Mouse (Mus musculus) retina, adult 2 months (tissue): ENCODE measurements at regions not wholly inside any gene's neighbourhood (a gene's known extent, or its start where the extent isn't known, plus 50 kb on each side); places are given as distances from the start of the nearest gene placed in this dataset.

Source experiments
- DNase-seq: peaks from one replicate; pipeline ENCODE4 v3.0.0-alpha.2; 2012; ENCODE audit warnings: low read depth, low spot score

- DNase-seq, result no peak
Measured at GRCm38 (mm10) chr3:54443791-54444190, 82.9 kb downstream of the Postn start.

DNA sequence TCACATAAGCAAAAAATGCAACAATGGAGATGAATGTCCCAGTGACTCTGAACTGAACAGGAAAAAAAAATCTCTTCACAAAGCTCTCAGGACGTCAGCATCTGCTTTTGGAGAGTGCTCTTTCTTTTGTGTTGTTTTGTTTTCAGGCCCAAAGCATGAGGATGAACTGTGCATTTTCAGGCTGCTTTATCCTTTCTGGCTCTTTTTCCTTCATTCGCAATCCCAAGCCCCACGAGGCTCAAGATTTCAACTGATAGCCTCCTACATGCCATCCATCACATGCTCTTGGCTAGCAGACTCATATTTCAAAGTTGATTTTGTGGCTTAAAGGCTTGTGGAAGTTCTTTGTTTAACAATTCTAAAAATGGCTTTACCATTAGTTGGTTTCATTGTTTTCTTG lies 86.0 kb downstream of the Postn start:
- DNase-seq, result no peak

DNA sequence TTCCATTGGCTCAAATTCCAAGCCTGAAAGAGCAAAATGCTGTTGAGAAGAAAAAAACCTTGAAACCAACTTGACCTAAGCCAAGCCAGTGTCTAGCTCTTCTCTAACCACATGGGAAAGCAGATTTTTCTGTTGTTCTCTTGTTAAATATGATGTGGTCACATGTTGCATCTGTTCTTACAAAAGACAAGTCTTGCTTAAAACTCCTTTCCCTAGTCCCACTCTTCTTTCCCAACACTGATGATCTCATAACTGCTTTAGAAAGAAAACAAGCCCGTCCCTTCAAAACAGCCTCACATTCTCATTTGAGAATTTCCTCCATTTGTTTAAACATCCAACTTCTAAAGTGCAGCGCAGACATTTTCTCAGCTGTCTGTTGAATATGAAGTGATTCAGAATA lies 96.5 kb downstream of the Postn start:
- no peak for DNase-seq

DNA sequence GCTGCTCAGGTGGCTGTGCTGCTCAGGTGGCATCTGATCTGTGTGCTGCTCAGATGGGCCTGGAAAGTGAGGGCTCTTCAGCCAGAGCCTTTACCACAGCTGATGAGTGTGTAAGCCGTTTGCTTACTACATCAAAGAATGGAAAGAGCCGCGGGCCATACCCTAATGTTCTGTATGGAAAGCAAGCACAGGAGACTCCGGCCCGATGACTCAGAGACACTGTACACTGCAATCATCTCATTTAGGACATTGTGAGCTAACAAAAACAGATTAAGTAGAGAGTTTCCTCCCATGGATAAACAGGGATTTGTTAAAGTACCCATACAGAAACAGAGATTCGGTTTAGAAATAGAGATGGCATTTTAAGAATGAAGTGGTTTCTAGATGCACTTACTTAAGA lies 100.5 kb downstream of the Postn start:
- DNase-seq, result no peak

DNA sequence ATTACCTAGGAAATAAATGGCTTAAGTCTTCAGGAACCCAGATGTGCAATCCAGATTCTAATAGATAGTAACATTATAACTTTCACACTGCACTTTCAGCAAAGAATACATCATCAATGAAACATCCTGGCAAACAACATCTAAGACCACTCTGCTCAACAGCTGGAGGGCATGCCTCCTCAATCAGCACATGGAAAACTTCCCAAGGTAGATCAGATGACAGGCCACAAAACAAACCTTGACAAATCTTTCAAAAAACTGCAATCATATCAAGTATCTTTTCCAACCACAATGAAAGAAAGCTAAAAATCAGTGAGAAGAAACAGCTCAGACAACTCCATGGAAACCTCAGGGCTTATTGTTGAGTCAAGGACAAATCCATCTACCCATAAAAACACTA lies 105.2 kb downstream of the Postn start:
- no peak for DNase-seq

DNA sequence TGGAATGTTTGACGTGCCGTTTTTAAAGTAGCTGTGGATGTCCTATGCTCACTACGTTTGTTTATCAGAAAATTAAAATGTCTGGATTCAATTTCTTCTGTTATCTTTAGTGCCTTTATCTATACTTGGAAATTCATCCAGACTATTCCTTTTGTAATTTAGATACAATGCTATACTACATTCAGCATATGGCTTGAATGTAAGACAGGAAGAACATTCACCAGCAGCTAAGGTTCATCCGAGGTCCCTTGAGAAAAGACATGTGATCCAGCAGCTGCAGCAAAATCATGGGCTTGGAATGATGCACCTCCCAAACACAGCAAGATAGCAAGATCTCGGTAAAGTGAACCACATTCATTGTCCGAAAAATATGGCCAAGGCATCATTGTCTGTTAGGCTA lies 113.3 kb downstream of the Postn start:
- DNase-seq, result no peak

DNA sequence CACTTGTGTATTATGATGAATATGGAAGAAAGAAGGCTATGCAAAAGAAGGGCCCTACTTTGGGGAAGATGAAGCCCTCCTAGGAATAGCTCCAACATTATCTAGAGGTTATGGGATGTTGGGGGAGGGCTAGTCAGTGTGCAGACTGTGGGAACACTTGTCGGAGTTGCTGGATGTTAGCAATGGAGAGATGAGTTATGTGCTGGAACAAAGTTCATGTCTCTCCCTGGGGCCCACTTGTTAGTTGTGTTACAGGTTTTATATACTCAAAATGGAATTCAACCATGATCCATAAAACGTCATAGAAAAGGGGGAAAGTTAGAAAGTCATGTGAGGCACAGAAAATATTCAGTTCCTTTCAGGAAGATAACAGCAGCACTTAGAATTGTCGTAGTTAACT lies 115.0 kb downstream of the Postn start:
- DNase-seq, result no peak

- no peak for DNase-seq
Measured at GRCm38 (mm10) chr3:54477986-54478385, 117.1 kb downstream of the Postn start.

GRCm38 (mm10) chr3:54480251-54480650 lies 119.3 kb downstream of the Postn start:
- no peak for DNase-seq

DNA sequence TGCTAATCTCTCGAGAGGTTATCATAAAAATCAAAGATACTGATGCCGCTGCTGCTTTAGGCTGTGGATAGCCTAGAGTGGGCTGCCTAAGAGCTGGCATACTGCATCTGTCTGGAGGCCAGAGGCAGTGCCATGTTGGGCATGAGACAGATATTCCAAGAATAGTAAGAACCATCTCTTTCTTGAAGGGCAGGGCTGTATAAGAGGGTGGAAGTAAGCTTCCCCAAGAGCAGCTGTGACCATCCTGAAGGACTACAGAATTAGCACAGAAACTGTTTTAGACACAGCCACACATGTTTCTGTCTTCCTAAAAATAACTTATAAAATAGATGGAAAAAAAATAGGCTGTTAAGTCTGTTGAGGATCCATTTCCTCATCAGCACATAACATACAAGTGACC lies 126.4 kb downstream of the Postn start:
- no peak for DNase-seq

DNA sequence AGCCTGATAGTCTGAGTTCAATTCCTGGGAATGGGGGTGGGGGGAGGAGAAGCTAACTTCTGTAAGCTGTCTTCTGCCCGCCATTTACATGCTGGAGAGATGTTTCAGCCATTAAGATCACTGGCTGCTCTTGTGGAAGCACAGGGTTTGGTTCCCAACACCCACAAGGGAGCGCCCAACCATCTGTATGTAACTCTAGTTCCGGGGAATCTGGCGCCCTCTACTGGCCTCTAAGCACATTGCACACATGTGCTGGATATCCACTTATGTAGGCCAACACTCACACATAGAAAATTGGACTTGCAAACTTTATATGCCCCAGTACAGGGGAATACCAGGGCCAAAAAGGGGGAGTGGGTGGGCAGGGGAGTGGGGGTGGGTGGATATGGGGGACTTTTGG lies 126.9 kb downstream of the Postn start:
- no peak for DNase-seq

DNA sequence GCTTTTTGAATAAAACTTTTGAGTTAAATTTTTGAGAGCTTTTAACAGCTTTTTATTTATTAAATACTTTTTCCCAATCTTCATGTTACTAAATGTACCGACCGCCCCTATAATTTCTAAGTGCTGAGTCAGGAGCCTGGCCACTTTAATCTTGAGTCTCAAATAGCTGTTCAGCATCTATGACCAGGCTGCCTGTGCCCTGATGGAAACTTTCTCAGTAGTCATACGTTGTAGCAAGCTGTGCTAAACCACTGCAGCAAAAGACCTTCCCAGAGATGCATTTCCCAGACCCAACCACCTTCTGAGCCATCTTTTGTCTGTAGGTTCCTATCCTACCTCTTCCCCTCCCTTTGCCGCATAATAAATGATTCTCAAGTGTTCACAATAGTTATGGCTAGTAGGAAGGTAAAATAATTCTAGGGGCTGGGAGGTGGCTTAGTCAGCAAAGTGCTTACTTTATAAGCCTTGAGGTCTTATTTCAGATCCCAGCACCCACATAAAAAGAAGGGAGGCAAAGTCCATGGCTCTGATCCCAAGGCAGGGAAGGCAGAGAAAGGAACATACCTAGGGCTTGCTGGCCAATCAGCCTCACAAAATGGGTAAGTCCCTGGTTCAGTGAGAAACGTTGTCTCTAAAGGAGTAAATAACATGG lies 129.5 kb downstream of the Postn start:
- no peak for DNase-seq

DNA sequence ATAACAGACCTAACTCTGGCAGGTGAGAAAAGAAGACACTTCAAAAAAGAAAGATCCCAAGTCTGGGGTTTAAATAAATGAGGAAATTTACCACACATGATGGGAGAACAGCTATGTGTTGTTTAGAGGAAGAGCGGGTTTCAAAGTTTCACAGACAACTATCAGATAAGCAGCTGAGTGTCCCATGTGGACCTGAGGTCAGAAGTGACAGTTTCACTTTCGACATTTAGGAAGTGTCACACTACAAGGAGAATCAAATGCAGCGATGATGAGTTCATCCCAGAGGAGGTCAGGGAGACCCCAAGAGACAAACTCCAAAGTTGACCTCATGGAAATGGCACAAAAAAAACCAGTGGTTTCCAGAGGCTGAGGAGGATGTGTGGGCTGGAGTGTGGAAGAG lies 132.7 kb downstream of the Postn start:
- DNase-seq, result no peak

- DNase-seq, result no peak
Measured at GRCm38 (mm10) chr3:54504997-54505396, 144.1 kb downstream of the Postn start.

- no peak for DNase-seq
Measured at GRCm38 (mm10) chr3:54507575-54507974, 146.7 kb downstream of the Postn start.

GRCm38 (mm10) chr3:54508906-54509305 lies 148.0 kb downstream of the Postn start:
- DNase-seq, result no peak

GRCm38 (mm10) chr3:54517251-54517650 lies 156.3 kb downstream of the Postn start:
- DNase-seq, result no peak

- DNase-seq, result no peak
Measured at GRCm38 (mm10) chr3:54522716-54523115, 161.8 kb downstream of the Postn start.

DNA sequence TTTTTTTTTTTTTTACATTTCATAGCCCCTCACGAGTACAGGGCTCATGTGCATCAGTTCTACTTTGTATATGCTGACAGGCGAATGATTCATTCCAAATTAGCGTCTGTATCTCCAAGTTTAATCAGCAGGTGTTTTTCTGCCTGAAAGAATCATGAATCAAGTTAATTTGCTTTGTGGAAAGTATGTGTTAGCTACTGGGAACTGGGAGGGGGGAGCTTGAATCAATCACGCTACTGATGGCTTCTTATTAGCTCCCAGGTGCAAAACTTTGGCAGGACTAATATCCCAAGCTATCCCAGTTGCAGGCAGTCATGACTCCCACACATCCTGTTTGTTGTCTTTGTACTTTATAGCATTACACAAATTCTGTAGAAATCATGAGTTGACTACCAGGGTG lies 165.7 kb downstream of the Postn start:
- no peak for DNase-seq

- no peak for DNase-seq
Measured at GRCm38 (mm10) chr3:54528292-54528691, 164.3 kb upstream of the Supt20 start.

- no peak for DNase-seq
Measured at GRCm38 (mm10) chr3:54530251-54530650, 162.4 kb upstream of the Supt20 start.

DNA sequence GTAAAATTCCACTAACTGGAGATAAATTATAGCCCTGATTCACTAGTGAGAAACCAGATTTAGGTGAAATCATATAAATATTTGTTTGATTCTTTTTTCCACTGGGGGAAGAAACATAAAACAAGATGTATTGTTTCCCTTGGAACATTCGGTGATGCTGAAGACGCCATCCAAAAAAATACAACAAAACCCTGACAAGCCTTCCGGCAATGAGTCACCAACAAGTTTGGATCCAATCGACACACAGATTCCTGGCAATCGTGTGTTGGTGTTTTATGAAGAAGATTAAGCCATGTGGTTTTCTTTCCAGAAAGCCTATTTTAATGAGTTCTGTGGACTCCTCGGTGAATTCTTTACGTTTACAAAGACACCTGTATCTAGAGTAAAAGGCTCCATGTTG lies 157.2 kb upstream of the Supt20 start:
- no peak for DNase-seq

DNA sequence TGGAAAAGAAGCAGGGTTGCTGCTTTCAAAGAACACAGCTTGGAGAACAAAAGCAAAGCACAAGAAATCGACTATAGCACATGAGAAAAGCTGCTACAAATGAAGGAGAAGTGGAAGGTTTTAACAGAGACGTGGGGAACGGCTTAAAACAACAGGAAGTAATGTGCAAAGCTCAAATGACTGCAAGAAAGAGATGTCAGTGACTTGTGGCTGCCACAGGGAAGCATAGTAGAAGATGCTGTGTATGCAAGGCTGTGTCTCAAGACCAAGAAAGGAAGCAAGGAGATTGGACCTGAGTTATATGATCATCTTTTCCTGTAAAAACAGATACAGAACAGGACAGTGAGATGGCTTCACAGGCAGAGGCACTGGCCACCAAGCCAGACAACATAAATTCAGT lies 154.6 kb upstream of the Supt20 start:
- DNase-seq, result no peak

DNA sequence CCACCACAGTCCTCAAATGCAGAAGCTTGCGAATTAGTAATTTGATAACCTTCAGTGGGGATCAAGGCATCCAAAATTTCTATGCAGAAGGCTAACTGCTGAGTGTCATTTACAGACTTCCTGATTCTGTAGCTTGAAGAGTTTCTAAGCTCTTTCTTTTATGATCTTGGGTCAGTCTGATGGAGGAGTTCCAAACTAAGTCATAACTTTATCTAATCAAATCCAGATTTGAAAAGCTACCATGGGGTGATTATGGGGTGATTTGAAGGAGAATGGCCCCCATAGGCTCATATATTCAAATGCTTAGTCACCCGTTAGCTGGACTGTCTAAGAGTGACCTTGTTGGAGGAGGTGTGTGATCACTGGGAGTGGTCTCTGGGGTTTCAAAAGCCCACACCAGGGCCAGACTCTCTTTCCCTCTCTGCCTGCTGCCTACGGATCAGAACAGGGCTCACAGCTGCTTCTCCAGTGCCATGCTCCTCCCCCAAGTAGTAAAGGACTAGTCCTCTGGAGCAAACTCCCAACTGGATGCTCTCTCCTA lies 152.0 kb upstream of the Supt20 start:
- no peak for DNase-seq
